Mouse (Mus musculus) liver, embryonic 12.5 days (tissue): ENCODE measurements around the gene Ctnnb1. TPM values are rescaled to one million over a fixed set of nuclear protein-coding genes. Genes with fewer than 3 reads are reported as not detected.

Experiments
- ATAC-seq: fragments of 200-750 bp; cut with Nextera tagmentation; 2 replicates; pipeline ENCODE4 v1.8.0; 2017; ENCODE audit warnings: moderate number of reproducible peaks, mild to moderate bottlenecking, moderate library complexity
- H3K27ac ChIP-seq: fragments of 300-500 bp; sonication (generic); 2 replicates; pipeline ENCODE4 v1.5.1; 2016; ENCODE audit warnings: mild to moderate bottlenecking
- H3K27me3 ChIP-seq: fragments of 300-500 bp; sonication (generic); replicated peaks from 2 replicates; pipeline ENCODE4 v1.6.1; 2016; ENCODE audit warnings: mild to moderate bottlenecking, moderate library complexity
- H3K36me3 ChIP-seq: fragments of 300-500 bp; sonication (generic); 2 replicates; pipeline ENCODE4 v1.6.1; 2016; ENCODE audit warnings: mild to moderate bottlenecking, moderate library complexity
- H3K4me1 ChIP-seq: fragments of 300-500 bp; sonication (generic); 2 replicates; pipeline ENCODE4 v1.6.1; 2016
- H3K4me2 ChIP-seq: fragments of 300-500 bp; sonication (generic); 2 replicates; pipeline ENCODE4 v1.6.1; 2016; ENCODE audit warnings: mild to moderate bottlenecking, moderate library complexity
- H3K4me3 ChIP-seq: fragments of 300-500 bp; sonication (generic); 2 replicates; pipeline ENCODE4 v1.5.1; 2016; ENCODE audit warnings: mild to moderate bottlenecking, moderate library complexity
- H3K9ac ChIP-seq: fragments of 300-500 bp; sonication (generic); 2 replicates; pipeline ENCODE4 v1.6.1; 2016; ENCODE audit warnings: mild to moderate bottlenecking, moderate library complexity
- H3K9me3 ChIP-seq: fragments of 300-500 bp; sonication (generic); replicated peaks from 2 replicates; pipeline ENCODE4 v1.6.1; 2016; ENCODE audit warnings: mild to moderate bottlenecking, moderate library complexity
- WGBS: fragments of 180-500 bp; shearing (Covaris S2); methylation state at CpG from one replicate; pipeline ENCODE4 v1.1.7; 2016; ENCODE audit not compliant: insufficient replicate concordance; 5-methylcytosine and 5-hydroxymethylcytosine counted together
- polyA plus RNA-seq: library from polyadenylated mRNA; unstranded; fragments of >200 nt; fragmentation: Nextera tagmentation; extraction: Ambion mirVana; gene quantifications from 2 replicates; pipeline ENCODE4 v1.2.1, GENCODE M21; 2016

The Ctnnb1 gene
- 158 and 161 TPM in 2 replicates for polyA plus RNA-seq

GRCm38 (mm10) chr9:120929081-120929480 lies at the start of gene Ctnnb1:
TSS of gene Ctnnb1 (plus strand) at chr9:120929216.
- no peak for ATAC-seq

GRCm38 (mm10) chr9:120880286-120880685 lies 48.7 kb upstream of the Ctnnb1 start:
- Histone ChIP-seq H3K9me3 (no peaks in the 10 kb centered on the region), H3K36me3 (no peaks in the 10 kb centered on the region), H3K9ac (no peak overlapping the region), H3K4me2 (no peak overlapping the region), H3K27me3 (no peaks in the 10 kb centered on the region), H3K27ac (peak overlapping the region; percentile 25; the same call in 1 of the 2 replicates), H3K4me3 (no peak overlapping the region), H3K4me1 (no peaks in the 10 kb centered on the region)
- WGBS, result 67% methylated on average over 9 of the region's 9 CpGs
- no peak for ATAC-seq

More at GRCm38 (mm10) chr9:120929081-120929480, at the start of gene Ctnnb1:
- Histone ChIP-seq H3K4me2 (no peak within 1 kb of the TSS), H3K4me3 (no peak within 1 kb of the TSS), H3K27ac (no peak within 1 kb of the TSS), H3K9me3 (no peaks in the 10 kb centered on the region), H3K36me3 (no peaks in the 10 kb centered on the region), H3K9ac (no peak within 1 kb of the TSS), H3K27me3 (no peaks in the 10 kb centered on the region), H3K4me1 (peaks cover 5% of the 10 kb centered on the region)
- 86% methylated on average over 11 of the region's 11 CpGs for WGBS

- no peak for ATAC-seq
- no peak overlapping the region for H3K4me2 ChIP-seq
Observed at GRCm38 (mm10) chr9:120881121-120881520, 47.9 kb upstream of the Ctnnb1 start.

GRCm38 (mm10) chr9:120881839-120882238 lies 47.2 kb upstream of the Ctnnb1 start:
- Histone ChIP-seq H3K4me1 (no peaks in the 10 kb centered on the region), H3K27me3 (no peaks in the 10 kb centered on the region), H3K9ac (no peak overlapping the region), H3K27ac (no peak overlapping the region), H3K4me3 (no peak overlapping the region), H3K36me3 (no peaks in the 10 kb centered on the region), H3K4me2 (no peak overlapping the region), H3K9me3 (no peaks in the 10 kb centered on the region)
- WGBS, result 47% methylated on average over 4 of the region's 4 CpGs
- ATAC-seq, result peak; percentile 34; the same call in 1 of the 2 replicates

More at GRCm38 (mm10) chr9:120881121-120881520, 47.9 kb upstream of the Ctnnb1 start:
- Histone ChIP-seq H3K4me1 (no peaks in the 10 kb centered on the region), H3K9me3 (no peaks in the 10 kb centered on the region), H3K36me3 (no peaks in the 10 kb centered on the region), H3K9ac (no peak overlapping the region), H3K27ac (0 out of 2 replicates have a peak overlapping the region, but pooled peaks have one; percentile 25), H3K27me3 (no peaks in the 10 kb centered on the region), H3K4me3 (no peak overlapping the region)
- 75% methylated on average over 15 of the region's 15 CpGs for WGBS

- WGBS, result 56% methylated on average over 10 of the region's 10 CpGs
- Histone ChIP-seq H3K4me2 (no peak overlapping the region), H3K9me3 (no peaks in the 10 kb centered on the region), H3K27me3 (no peaks in the 10 kb centered on the region), H3K9ac (no peak overlapping the region), H3K4me3 (no peak overlapping the region), H3K36me3 (no peaks in the 10 kb centered on the region), H3K4me1 (no peaks in the 10 kb centered on the region), H3K27ac (no peak overlapping the region)
- ATAC-seq, result no peak
Observed at GRCm38 (mm10) chr9:120884726-120885125, 44.3 kb upstream of the Ctnnb1 start.

- H3K4me3 ChIP-seq, result no peak overlapping the region
- WGBS, result 54% methylated on average over 2 of the region's 2 CpGs
- H3K4me1 ChIP-seq, result no peaks in the 10 kb centered on the region
- H3K27me3 ChIP-seq, result no peaks in the 10 kb centered on the region
- H3K9ac ChIP-seq, result no peak overlapping the region
- ATAC-seq, result no peak
- H3K27ac ChIP-seq, result no peak overlapping the region
- no peak overlapping the region for H3K4me2 ChIP-seq
- no peaks in the 10 kb centered on the region for H3K9me3 ChIP-seq
- H3K36me3 ChIP-seq, result no peaks in the 10 kb centered on the region
Observed at GRCm38 (mm10) chr9:120887631-120888030, 41.4 kb upstream of the Ctnnb1 start.

GRCm38 (mm10) chr9:120893435-120893834 lies 35.6 kb upstream of the Ctnnb1 start:
- 75% methylated on average over 11 of the region's 11 CpGs for WGBS
- Histone ChIP-seq H3K27ac (peak overlapping the region; percentile 60; the same call in 1 of the 2 replicates), H3K4me1 (peaks cover 12% of the 10 kb centered on the region; the same call in 1 of the 2 replicates), H3K27me3 (no peaks in the 10 kb centered on the region), H3K36me3 (no peaks in the 10 kb centered on the region), H3K4me3 (no peak overlapping the region), H3K9ac (no peak overlapping the region), H3K4me2 (0 out of 2 replicates have a peak overlapping the region, but pooled peaks have one; percentile 22), H3K9me3 (no peaks in the 10 kb centered on the region)
- 0 out of 2 replicates have a peak, but pooled peaks have one; percentile 27 for ATAC-seq

GRCm38 (mm10) chr9:120893971-120894370 lies 35.0 kb upstream of the Ctnnb1 start:
- Histone ChIP-seq H3K9me3 (no peaks in the 10 kb centered on the region), H3K27me3 (no peaks in the 10 kb centered on the region), H3K27ac (peak overlapping the region; percentile 60), H3K36me3 (no peaks in the 10 kb centered on the region), H3K4me1 (peaks cover 12% of the 10 kb centered on the region; the same call in 1 of the 2 replicates), H3K4me2 (0 out of 2 replicates have a peak overlapping the region, but pooled peaks have one; percentile 22), H3K9ac (no peak overlapping the region), H3K4me3 (no peak overlapping the region)
- ATAC-seq, result no peak
- whole genome bisulfite sequencing, result 39% methylated on average over 10 of the region's 10 CpGs

- Histone ChIP-seq H3K27ac (peak overlapping the region; percentile 60), H3K9ac (no peak overlapping the region)
- 72% methylated on average over 9 of the region's 9 CpGs for WGBS
Observed at GRCm38 (mm10) chr9:120894376-120894775, 34.6 kb upstream of the Ctnnb1 start.

GRCm38 (mm10) chr9:120896502-120896901 lies 32.5 kb upstream of the Ctnnb1 start:
- Histone ChIP-seq H3K9ac (no peak overlapping the region), H3K4me1 (peaks cover 12% of the 10 kb centered on the region; the same call in 1 of the 2 replicates), H3K27me3 (no peaks in the 10 kb centered on the region), H3K36me3 (no peaks in the 10 kb centered on the region), H3K4me3 (no peak overlapping the region), H3K4me2 (no peak overlapping the region), H3K27ac (no peak overlapping the region), H3K9me3 (no peaks in the 10 kb centered on the region)
- 41% methylated on average over 5 of the region's 5 CpGs for WGBS
- no peak for ATAC-seq

More at GRCm38 (mm10) chr9:120894376-120894775, 34.6 kb upstream of the Ctnnb1 start:
- no peak for ATAC-seq
- Histone ChIP-seq H3K4me1 (peaks cover 12% of the 10 kb centered on the region; the same call in 1 of the 2 replicates), H3K36me3 (no peaks in the 10 kb centered on the region), H3K27me3 (no peaks in the 10 kb centered on the region), H3K4me2 (0 out of 2 replicates have a peak overlapping the region, but pooled peaks have one; percentile 22), H3K9me3 (no peaks in the 10 kb centered on the region), H3K4me3 (no peak overlapping the region)

GRCm38 (mm10) chr9:120897269-120897668 lies 31.7 kb upstream of the Ctnnb1 start:
- H3K4me2 ChIP-seq, result no peak overlapping the region
- H3K9me3 ChIP-seq, result no peaks in the 10 kb centered on the region
- no peak overlapping the region for H3K9ac ChIP-seq
- H3K27me3 ChIP-seq, result no peaks in the 10 kb centered on the region
- H3K4me1 ChIP-seq, result peaks cover 12% of the 10 kb centered on the region; the same call in 1 of the 2 replicates
- no peak for ATAC-seq
- no peak overlapping the region for H3K4me3 ChIP-seq
- H3K27ac ChIP-seq, result no peak overlapping the region
- H3K36me3 ChIP-seq, result no peaks in the 10 kb centered on the region
- WGBS, result 35% methylated on average over 4 of the region's 4 CpGs

GRCm38 (mm10) chr9:120899833-120900232 lies 29.2 kb upstream of the Ctnnb1 start:
- Histone ChIP-seq H3K4me1 (0 out of 2 replicates have a peak, but pooled peaks cover 9% of the 10 kb centered on the region), H3K27ac (0 out of 2 replicates have a peak overlapping the region, but pooled peaks have one; percentile 32), H3K4me2 (no peak overlapping the region), H3K9ac (no peak overlapping the region), H3K4me3 (no peak overlapping the region), H3K9me3 (no peaks in the 10 kb centered on the region), H3K27me3 (no peaks in the 10 kb centered on the region), H3K36me3 (no peaks in the 10 kb centered on the region)
- no peak for ATAC-seq
- 52% methylated on average over 4 of the region's 4 CpGs for WGBS
